Mouse (Mus musculus): ENCODE data around the gene Hoxd11.

- TF ChIP-seq CTCF (IDR thresholded peaks at IDR 0.05) (no peak), EP300 (IDR thresholded peaks at IDR 0.05) (no peak)
Observed at GRCm38 (mm10) chr2:74700546-74701112, 21.3 kb downstream of the Hoxd11 start.
